Mouse (Mus musculus): ENCODE measurements around the gene Nfib. TPM values are rescaled to one million over a fixed set of nuclear protein-coding genes. Genes with fewer than 3 reads are reported as not detected.

The Nfib gene
- polyA plus RNA-seq, 1 experiment from 2014 or later, result 52.1 TPM

DNA sequence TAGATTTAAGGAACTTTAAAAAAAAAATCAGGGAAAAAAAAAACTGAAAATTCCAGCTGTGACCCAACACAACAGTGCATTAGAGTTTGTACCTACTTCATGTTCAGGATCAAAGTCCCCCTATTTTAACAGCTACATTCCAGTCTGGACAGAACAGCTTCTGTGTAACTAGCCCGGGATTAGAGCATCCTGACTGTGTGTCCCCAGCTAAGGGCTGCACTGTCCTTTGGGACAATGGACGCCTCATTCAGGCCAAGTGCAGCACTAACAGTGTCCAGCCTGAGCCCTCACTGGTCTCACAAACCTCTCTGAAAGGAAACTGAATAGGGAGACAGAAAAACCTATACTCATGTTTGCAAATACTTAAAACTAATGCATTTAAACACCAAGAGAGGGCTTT lies 229.1 kb downstream of the Nfib start:
- 26% methylated on average over 2 of the region's 2 CpGs for WGBS
- H3K4me1 ChIP-seq (ENCODE audit: insufficient read depth, low read depth, low read length), result peaks cover 11% of the 10 kb centered on the region; the same call in 1 of the 2 replicates

DNA sequence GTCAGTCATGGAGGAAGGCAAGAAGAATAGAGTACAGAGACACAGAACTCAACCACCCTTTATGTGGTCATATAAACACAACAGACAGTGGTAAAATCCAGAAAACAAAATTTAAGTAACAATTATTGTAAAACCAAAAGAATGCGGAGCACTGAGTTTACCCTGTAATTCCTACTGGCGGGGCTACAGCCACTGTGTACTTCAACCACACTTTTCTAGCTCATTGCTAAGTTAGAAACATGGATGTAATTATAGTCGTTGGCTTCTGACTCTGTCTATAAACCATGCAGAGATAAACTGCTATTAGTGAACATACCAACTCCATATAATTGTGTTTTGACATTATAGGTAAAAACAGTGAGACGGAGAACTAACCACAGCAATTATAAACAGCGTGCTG lies 231.2 kb downstream of the Nfib start:
- Histone ChIP-seq H3K4me3 (ENCODE audit: low read depth, low read length) (no peak overlapping the region), H3K9me3 (ENCODE audit: low read length) (no peaks in the 10 kb centered on the region), H3K27me3 (replicated peaks; ENCODE audit: insufficient read depth, low read length) (no peaks in the 10 kb centered on the region), H3K9ac (replicated peaks; ENCODE audit: low read depth) (no peak overlapping the region), H3K36me3 (ENCODE audit: insufficient read depth, low read length) (no peaks in the 10 kb centered on the region), H3K4me1 (ENCODE audit: insufficient read depth, low read depth, low read length) (peaks cover 30% of the 10 kb centered on the region; the same call in 1 of the 2 replicates), H3K27ac (ENCODE audit: low read length) (no peak overlapping the region), H3K4me2 (replicated peaks; ENCODE audit: low read depth, low read length) (no peak overlapping the region)
- ATAC-seq (no peak), DNase-seq (ENCODE audit: low spot score) (no peak)
- TF ChIP-seq EP300 (IDR thresholded peaks at IDR 0.05) (no peak), CTCF (IDR thresholded peaks at IDR 0.05) (no peak)
- 67% methylated on average over 5 of the region's 5 CpGs for WGBS

More for the DNA sequence above, 229.1 kb downstream of the Nfib start:
- Histone ChIP-seq H3K9ac (replicated peaks; ENCODE audit: low read depth) (no peak overlapping the region), H3K4me2 (replicated peaks; ENCODE audit: low read depth, low read length) (no peak overlapping the region), H3K36me3 (ENCODE audit: insufficient read depth, low read length) (no peaks in the 10 kb centered on the region), H3K9me3 (ENCODE audit: low read length) (no peaks in the 10 kb centered on the region), H3K27ac (ENCODE audit: low read length) (no peak overlapping the region), H3K4me3 (ENCODE audit: low read depth, low read length) (no peak overlapping the region), H3K27me3 (replicated peaks; ENCODE audit: insufficient read depth, low read length) (no peaks in the 10 kb centered on the region)
- ATAC-seq (no peak), DNase-seq (ENCODE audit: low spot score) (no peak)
- TF ChIP-seq EP300 (IDR thresholded peaks at IDR 0.05) (no peak), CTCF (IDR thresholded peaks at IDR 0.05) (no peak)

DNA sequence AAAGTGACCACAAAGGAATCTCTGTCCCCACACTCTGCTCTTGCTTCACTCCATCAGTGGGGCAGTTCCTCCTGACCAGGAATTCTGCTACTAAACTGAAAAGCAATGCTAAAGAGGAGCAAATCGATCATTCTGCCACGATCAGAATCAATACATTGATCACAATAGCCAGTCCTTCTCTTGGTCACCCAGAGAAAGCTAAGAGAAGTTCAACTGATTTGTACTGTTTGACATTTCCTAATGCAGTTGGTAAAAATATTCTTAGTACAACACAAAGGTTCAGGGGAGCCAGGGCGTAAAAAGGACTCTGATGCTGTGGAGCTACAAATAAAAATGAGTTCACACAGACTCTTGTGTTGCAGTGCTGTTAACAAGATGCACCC lies 234.6 kb downstream of the Nfib start:
- Histone ChIP-seq H3K4me1 (ENCODE audit: insufficient read depth, low read depth, low read length) (peaks cover 52% of the 10 kb centered on the region), H3K4me3 (ENCODE audit: low read depth, low read length) (no peak overlapping the region), H3K27ac (ENCODE audit: low read length) (peak overlapping the region; percentile 28), H3K4me2 (replicated peaks; ENCODE audit: low read depth, low read length) (no peak overlapping the region), H3K9ac (replicated peaks; ENCODE audit: low read depth) (no peak overlapping the region), H3K9me3 (ENCODE audit: low read length) (no peaks in the 10 kb centered on the region), H3K27me3 (replicated peaks; ENCODE audit: insufficient read depth, low read length) (no peaks in the 10 kb centered on the region), H3K36me3 (ENCODE audit: insufficient read depth, low read length) (no peaks in the 10 kb centered on the region)
- ATAC-seq (0 out of 2 replicates have a peak, but pooled peaks have one; percentile 3), DNase-seq (ENCODE audit: low spot score) (no peak)
- WGBS, result 61% methylated on average over 3 of the region's 3 CpGs
- TF ChIP-seq CTCF (IDR thresholded peaks at IDR 0.05), result no peak
- no peak for TF ChIP-seq EP300 (IDR thresholded peaks at IDR 0.05)

DNA sequence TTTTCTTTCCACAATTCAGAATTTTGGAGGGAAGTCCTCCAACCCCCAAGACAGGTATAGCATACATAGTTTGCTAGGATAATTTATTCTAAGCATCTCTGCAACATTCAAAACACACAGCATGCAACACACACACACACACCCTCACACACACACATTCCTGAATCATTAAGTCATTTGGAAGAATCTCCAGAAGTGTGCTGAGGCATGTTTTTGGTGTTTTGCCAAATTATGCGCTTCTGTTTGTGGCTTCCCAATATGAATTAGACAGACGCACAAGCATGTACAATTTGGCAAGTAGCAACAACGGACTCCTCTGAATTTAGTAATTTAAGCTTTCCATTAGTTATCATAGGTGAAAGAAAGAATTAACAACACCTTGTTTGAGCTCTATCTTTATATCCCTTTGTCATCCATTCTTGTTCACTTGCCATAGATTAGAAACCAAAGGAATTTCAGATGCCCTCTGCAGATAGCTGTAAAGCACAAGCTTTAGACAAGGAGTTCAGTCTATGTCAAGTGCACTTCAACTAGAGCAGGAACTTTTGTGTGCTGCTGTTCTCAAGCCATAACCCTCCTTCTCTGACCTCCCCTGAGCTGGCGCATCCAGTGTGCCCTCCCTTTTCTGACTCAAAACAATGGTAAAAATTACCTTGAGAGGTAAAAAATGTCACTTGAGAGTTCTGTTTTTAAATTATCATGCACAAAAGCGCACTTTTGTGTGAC lies 235.2 kb downstream of the Nfib start:
- Histone ChIP-seq H3K27me3 (replicated peaks; ENCODE audit: insufficient read depth, low read length) (no peaks in the 10 kb centered on the region), H3K36me3 (ENCODE audit: insufficient read depth, low read length) (no peaks in the 10 kb centered on the region), H3K4me2 (replicated peaks; ENCODE audit: low read depth, low read length) (no peak overlapping the region), H3K4me3 (ENCODE audit: low read depth, low read length) (no peak overlapping the region), H3K9ac (replicated peaks; ENCODE audit: low read depth) (no peak overlapping the region), H3K27ac (ENCODE audit: low read length) (peak overlapping the region; percentile 38), H3K9me3 (ENCODE audit: low read length) (no peaks in the 10 kb centered on the region), H3K4me1 (ENCODE audit: insufficient read depth, low read depth, low read length) (peaks cover 57% of the 10 kb centered on the region)
- 27% methylated on average over 5 of the region's 5 CpGs for WGBS
- DNase-seq (ENCODE audit: low spot score) (peak; percentile 68), ATAC-seq (peak; percentile 66)
- no peak; the same call in 1 of the 2 replicates for TF ChIP-seq EP300 (IDR thresholded peaks at IDR 0.05)
- no peak for TF ChIP-seq CTCF (IDR thresholded peaks at IDR 0.05)

DNA sequence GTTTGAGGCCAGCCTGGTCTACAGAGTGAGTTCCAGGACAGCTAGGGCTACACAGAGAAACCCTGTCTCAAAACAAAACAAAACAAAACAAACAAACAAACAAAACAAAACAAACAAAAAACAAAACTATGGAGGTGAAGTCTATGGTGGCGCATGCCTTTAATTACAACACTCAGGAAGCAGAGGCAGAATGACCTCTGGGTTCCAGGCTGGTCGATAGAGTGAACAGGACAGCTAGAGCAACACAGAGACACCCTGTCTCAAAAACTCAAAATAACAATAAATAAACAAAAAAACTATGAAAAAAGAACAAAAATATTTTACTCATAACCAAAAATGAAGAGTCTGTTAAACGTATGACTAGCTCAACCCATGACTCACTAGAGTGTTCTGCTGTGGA lies 236.6 kb downstream of the Nfib start:
- ATAC-seq (no peak), DNase-seq (ENCODE audit: low spot score) (no peak)
- Histone ChIP-seq H3K4me2 (replicated peaks; ENCODE audit: low read depth, low read length) (no peak overlapping the region), H3K9ac (replicated peaks; ENCODE audit: low read depth) (no peak overlapping the region), H3K4me3 (ENCODE audit: low read depth, low read length) (no peak overlapping the region), H3K27me3 (replicated peaks; ENCODE audit: insufficient read depth, low read length) (no peaks in the 10 kb centered on the region), H3K4me1 (ENCODE audit: insufficient read depth, low read depth, low read length) (peaks cover 66% of the 10 kb centered on the region), H3K27ac (ENCODE audit: low read length) (peak overlapping the region; percentile 38; the same call in 1 of the 2 replicates), H3K9me3 (ENCODE audit: low read length) (no peaks in the 10 kb centered on the region), H3K36me3 (ENCODE audit: insufficient read depth, low read length) (no peaks in the 10 kb centered on the region)
- 59% methylated on average over 3 of the region's 3 CpGs for WGBS
- TF ChIP-seq EP300 (IDR thresholded peaks at IDR 0.05) (no peak), CTCF (IDR thresholded peaks at IDR 0.05) (no peak)

DNA sequence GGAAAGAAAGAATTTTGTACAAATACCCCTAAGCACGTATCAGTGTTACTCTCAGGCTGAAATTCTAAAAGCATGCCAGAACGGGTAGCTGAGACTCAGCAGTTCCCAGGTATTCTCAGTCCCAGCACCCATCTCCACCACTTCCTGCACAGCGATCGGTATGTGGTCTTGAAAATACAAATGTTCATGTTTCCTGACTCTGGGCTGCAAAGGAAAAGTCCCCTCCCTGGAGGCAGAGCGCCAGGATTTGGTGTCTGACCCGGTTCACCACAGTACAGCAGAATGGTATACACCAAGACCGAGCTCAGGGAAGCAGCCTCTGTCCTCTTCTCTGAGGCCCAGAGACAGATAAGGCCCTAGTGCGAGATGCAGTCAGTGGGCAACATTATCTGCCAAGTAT lies 238.8 kb downstream of the Nfib start:
- peak overlapping the region; percentile 79 for H3K27ac ChIP-seq (ENCODE audit: low read length)
- TF ChIP-seq CTCF (IDR thresholded peaks at IDR 0.05), result no peak
- no peak for TF ChIP-seq EP300 (IDR thresholded peaks at IDR 0.05)
- 13% methylated on average over 8 of the region's 8 CpGs for WGBS
- no peaks in the 10 kb centered on the region for H3K36me3 ChIP-seq (ENCODE audit: insufficient read depth, low read length)
- no peak overlapping the region for H3K4me3 ChIP-seq (ENCODE audit: low read depth, low read length)
- ATAC-seq, result peak; percentile 37
- no peaks in the 10 kb centered on the region for H3K27me3 ChIP-seq (replicated peaks; ENCODE audit: insufficient read depth, low read length)
- H3K9me3 ChIP-seq (ENCODE audit: low read length), result no peaks in the 10 kb centered on the region
- peak overlapping the region; percentile 28 for H3K4me2 ChIP-seq (replicated peaks; ENCODE audit: low read depth, low read length)
- H3K4me1 ChIP-seq (ENCODE audit: insufficient read depth, low read depth, low read length), result peaks cover 59% of the 10 kb centered on the region
- peak; percentile 58 for DNase-seq (ENCODE audit: low spot score)
- no peak overlapping the region for H3K9ac ChIP-seq (replicated peaks; ENCODE audit: low read depth)

All from lung, postnatal 0 days (tissue).